Comparison of ENCODE assay signal across 8 mouse cellular contexts in genomic region chr9:66980458-66980857, GRCm38 (mm10). TPM values are rescaled to one million over a fixed set of nuclear protein-coding genes. Genes with fewer than 3 reads are reported as not detected.
DNase-seq lines count a peak whose midpoint lies in the region; ATAC-seq and TF ChIP-seq lines count a peak whose summit lies in the region.

No protein-coding gene starts in this region.

- TF ChIP-seq POLR2A in bone marrow macrophage, adult 2 months (IDR thresholded peaks at IDR 0.05; ENCODE audit: borderline replicate concordance, low read depth, low read length): no peak

- no peak overlapping the region for H3K4me3 ChIP-seq in bone marrow macrophage, adult 2 months (ENCODE audit: insufficient read depth, low read length)
- no peak overlapping the region for H3K4me3 ChIP-seq in forebrain, embryonic 12.5 days (replicated peaks)
- H3K4me3 ChIP-seq in liver, embryonic 15.5 days (replicated peaks): no peak overlapping the region

- H3K4me2 ChIP-seq in forebrain, embryonic 12.5 days: no peak overlapping the region
- no peak overlapping the region for H3K4me2 ChIP-seq in liver, embryonic 15.5 days

- peaks cover 30% of the 10 kb centered on the region for H3K4me1 ChIP-seq in bone marrow macrophage, adult 2 months (ENCODE audit: control insufficient read depth, insufficient read depth, low read length)
- H3K4me1 ChIP-seq in forebrain, embryonic 12.5 days: peaks cover 4% of the 10 kb centered on the region; the same call in 1 of the 2 replicates
- H3K4me1 ChIP-seq in liver, embryonic 15.5 days (replicated peaks): peaks cover 16% of the 10 kb centered on the region

- H3K36me3 ChIP-seq in forebrain, embryonic 12.5 days (replicated peaks): no peaks in the 10 kb centered on the region
- no peaks in the 10 kb centered on the region for H3K36me3 ChIP-seq in liver, embryonic 15.5 days (replicated peaks)

- H3K9ac ChIP-seq in forebrain, embryonic 12.5 days: no peak overlapping the region
- H3K9ac ChIP-seq in liver, embryonic 15.5 days: no peak overlapping the region

- peak; percentile 49 for TF ChIP-seq CTCF in bone marrow macrophage, adult 2 months (IDR thresholded peaks at IDR 0.05; ENCODE audit: low read depth, low read length)

- peak; percentile 42 for DNase-seq in urinary bladder, adult 2 months (ENCODE audit: low spot score)
- no peak for DNase-seq in urinary bladder, postnatal 10 days (ENCODE audit: low spot score)
- DNase-seq in kidney, postnatal 10 days: peak; percentile 87
- DNase-seq in retina, postnatal 7 days (ENCODE audit: low read depth, low spot score): peak; percentile 61
- DNase-seq in urinary bladder, postnatal 4 days (ENCODE audit: low spot score in 2 of 2): peak; percentile 38 to 85

- no peak overlapping the region for H3K27ac ChIP-seq in bone marrow macrophage, adult 2 months (ENCODE audit: insufficient read depth, low read depth, low read length)
- H3K27ac ChIP-seq in forebrain, embryonic 12.5 days: no peak overlapping the region
- H3K27ac ChIP-seq in liver, embryonic 15.5 days (replicated peaks): no peak overlapping the region

- H3K27me3 ChIP-seq in forebrain, embryonic 12.5 days: peaks cover 11% of the 10 kb centered on the region; the same call in 1 of the 2 replicates
- H3K27me3 ChIP-seq in liver, embryonic 15.5 days: peaks cover 10% of the 10 kb centered on the region

- ATAC-seq in forebrain, embryonic 12.5 days (ENCODE audit: low FRiP score): peak; percentile 36; the same call in 1 of the 2 replicates
- peak; percentile 48; the same call in 1 of the 2 replicates for ATAC-seq in liver, embryonic 15.5 days (ENCODE audit: insufficient read depth)

- WGBS in forebrain, embryonic 12.5 days: 11% methylated on average over 5 of the region's 5 CpGs
- 3% methylated on average over 5 of the region's 5 CpGs for WGBS in liver, embryonic 15.5 days (ENCODE audit: insufficient replicate concordance)

- H3K9me3 ChIP-seq in forebrain, embryonic 12.5 days: no peaks in the 10 kb centered on the region
- H3K9me3 ChIP-seq in liver, embryonic 15.5 days (replicated peaks): no peaks in the 10 kb centered on the region

RNA-seq across cellular contexts. Expression of gene Lactb, which starts 5.2 kb away (rescaled TPM):
- polyA plus RNA-seq in urinary bladder, adult 2 months (2012; rRNA removed): 15.0 and 17.1 TPM in 2 replicates
- 19.6 and 22.9 TPM in 2 replicates for polyA plus RNA-seq in bone marrow macrophage, adult 2 months (2012; ENCODE audit: insufficient read depth, insufficient read length, missing spikeins)
- 8.8 and 9.7 TPM in 2 replicates for polyA plus RNA-seq in forebrain, embryonic 12.5 days (2016; fragmentation: Nextera tagmentation; extraction: Ambion mirVana)
- polyA plus RNA-seq in liver, embryonic 15.5 days (2015; fragmentation: Nextera tagmentation; extraction: Ambion mirVana): 4.7 and 4.8 TPM in 2 replicates

RNA-seq across cellular contexts. Expression of gene Rps27l, which starts 34.6 kb away (rescaled TPM):
- 270 and 343 TPM in 2 replicates for polyA plus RNA-seq in urinary bladder, adult 2 months (2012; rRNA removed)
- polyA plus RNA-seq in bone marrow macrophage, adult 2 months (2012; ENCODE audit: insufficient read depth, insufficient read length, missing spikeins): 256 and 349 TPM in 2 replicates
- 588 and 598 TPM in 2 replicates for polyA plus RNA-seq in forebrain, embryonic 12.5 days (2016; fragmentation: Nextera tagmentation; extraction: Ambion mirVana)
- polyA plus RNA-seq in liver, embryonic 15.5 days (2015; fragmentation: Nextera tagmentation; extraction: Ambion mirVana): 368 and 453 TPM in 2 replicates
